Mouse (Mus musculus) spleen, adult 2 months (tissue): ENCODE data around the gene Sap25. TPM values are rescaled to one million over a fixed set of nuclear protein-coding genes. Genes with fewer than 3 reads are reported as not detected.

Experiments used
- DNase-seq, 2 experiments: peaks; one replicate each; pipeline versions ENCODE4 v3.0.0 to v3.0.0-alpha.2; 2012 to 2021; ENCODE audit warnings: low spot score in 2 of 2, low read depth in 1 of 2
- H3K27ac ChIP-seq: fragments of 200-500 bp; 2 replicates; pipeline ENCODE4 v1.5.1; 2012; ENCODE audit warnings: low read length, inconsistent platforms; ENCODE audit not compliant: insufficient read depth
- H3K27me3 ChIP-seq: fragments of 200-500 bp; 2 replicates; pipeline ENCODE4 v1.6.1; 2012; ENCODE audit warnings: mild to moderate bottlenecking, moderate library complexity, low read length, inconsistent platforms; ENCODE audit not compliant: control insufficient read depth, insufficient read depth
- H3K36me3 ChIP-seq: fragments of 200-500 bp; 2 replicates; pipeline ENCODE4 v1.6.1; 2012; ENCODE audit warnings: mild to moderate bottlenecking, low read length, inconsistent platforms; ENCODE audit not compliant: control insufficient read depth, insufficient read depth
- H3K4me1 ChIP-seq: fragments of 200-500 bp; 2 replicates; pipeline ENCODE4 v1.6.1; 2011; ENCODE audit warnings: inconsistent platforms; ENCODE audit not compliant: control insufficient read depth, insufficient read depth, insufficient read length
- H3K4me3 ChIP-seq: fragments of 200-500 bp; 2 replicates; pipeline ENCODE4 v1.5.1; 2011; ENCODE audit warnings: mild to moderate bottlenecking, inconsistent platforms; ENCODE audit not compliant: insufficient read depth, insufficient read length; ENCODE audit errors: extremely low read depth
- CTCF ChIP-seq: fragments of 200-500 bp; IDR thresholded peaks from 2 replicates; pipeline ENCODE4 v1.5.1; 2011; ENCODE audit warnings: mild to moderate bottlenecking, inconsistent platforms; ENCODE audit not compliant: insufficient read depth, insufficient read length, insufficient replicate concordance; ENCODE audit errors: extremely low read depth
- POLR2A ChIP-seq: fragments of 200-500 bp; IDR thresholded peaks from 2 replicates; pipeline ENCODE4 v1.6.1; 2011; ENCODE audit warnings: low read depth, low read length, inconsistent platforms
- WGBS: fragments of 180-500 bp; shearing (Covaris S2); methylation state at CpG from one replicate; pipeline ENCODE4 v1.1.7; 2018; 5-methylcytosine and 5-hydroxymethylcytosine counted together
- polyA plus RNA-seq: library from polyadenylated mRNA; depleted of rRNA; stranded (reverse); fragments of >200 nt; gene quantifications from 2 replicates; pipeline ENCODE4 v1.2.3, GENCODE M21; 2012; rRNA removed

Sap25 gene
- polyA plus RNA-seq = 328 and 407 TPM in 2 replicates

DNA sequence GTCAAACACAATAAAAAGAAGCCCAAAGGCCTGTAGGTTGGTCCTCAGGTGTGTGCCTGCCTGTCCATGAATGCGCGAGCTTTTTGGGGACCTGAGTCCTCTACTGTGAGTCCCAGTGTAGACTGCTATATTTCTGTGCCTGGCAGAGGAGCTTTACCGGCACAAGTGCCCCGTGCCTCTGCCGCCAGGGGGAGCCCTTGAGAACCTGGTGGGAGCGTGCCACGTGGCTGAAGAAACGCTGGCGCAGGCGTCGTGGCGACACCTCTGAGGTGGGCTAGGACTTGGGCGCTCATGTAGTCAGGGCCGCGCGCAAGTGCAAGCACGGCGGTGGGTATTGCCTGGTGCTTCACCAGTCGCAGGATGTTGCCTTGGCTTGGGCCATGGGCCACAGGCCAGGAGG lies at the start of gene Sap25:
TSS of gene Sap25 (plus strand) at position 281 of the 400 bp plus-strand sequence.
- Histone ChIP-seq H3K4me3 (no peak within 1 kb of the TSS), H3K4me1 (peaks cover 5% of the 10 kb centered on the region), H3K27ac (no peak within 1 kb of the TSS), H3K36me3 (peaks cover 64% of the 10 kb centered on the region), H3K27me3 (no peaks in the 10 kb centered on the region)
- TF ChIP-seq POLR2A (no peak), CTCF (peak; percentile 41; the same call in 1 of the 2 replicates)
- 85% methylated on average over 19 of the region's 19 CpGs for WGBS
- DNase-seq = peak in 1 of 2 experiments; percentile 42

DNA sequence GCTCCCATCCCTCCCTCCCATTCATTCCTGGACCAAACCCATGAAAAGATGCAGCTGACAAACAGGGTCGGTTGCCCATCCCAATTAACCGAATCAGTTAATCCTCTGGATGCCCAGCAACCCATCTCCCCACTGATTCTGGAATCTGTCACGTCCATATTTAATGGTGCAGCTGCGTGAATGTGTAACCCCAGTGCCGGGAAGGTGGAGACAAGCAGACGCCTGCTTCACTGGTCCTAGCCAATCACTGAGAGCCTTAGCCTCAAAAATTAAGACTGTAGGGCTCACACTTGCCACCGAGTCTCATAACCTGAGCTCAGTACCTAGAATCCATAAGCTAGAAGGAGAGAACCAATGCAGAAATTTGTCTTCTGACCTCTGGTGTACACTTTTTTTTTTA lies 45.2 kb upstream of the Sap25 start:
- no peaks in the 10 kb centered on the region for H3K36me3 ChIP-seq
- no peaks in the 10 kb centered on the region for H3K27me3 ChIP-seq
- WGBS = 89% methylated on average over 7 of the region's 7 CpGs
- peaks cover 12% of the 10 kb centered on the region; the same call in 1 of the 2 replicates for H3K4me1 ChIP-seq
- no peak overlapping the region for H3K4me3 ChIP-seq
- no peak for DNase-seq
- TF ChIP-seq POLR2A = no peak
- TF ChIP-seq CTCF = no peak
- H3K27ac ChIP-seq = no peak overlapping the region

DNA sequence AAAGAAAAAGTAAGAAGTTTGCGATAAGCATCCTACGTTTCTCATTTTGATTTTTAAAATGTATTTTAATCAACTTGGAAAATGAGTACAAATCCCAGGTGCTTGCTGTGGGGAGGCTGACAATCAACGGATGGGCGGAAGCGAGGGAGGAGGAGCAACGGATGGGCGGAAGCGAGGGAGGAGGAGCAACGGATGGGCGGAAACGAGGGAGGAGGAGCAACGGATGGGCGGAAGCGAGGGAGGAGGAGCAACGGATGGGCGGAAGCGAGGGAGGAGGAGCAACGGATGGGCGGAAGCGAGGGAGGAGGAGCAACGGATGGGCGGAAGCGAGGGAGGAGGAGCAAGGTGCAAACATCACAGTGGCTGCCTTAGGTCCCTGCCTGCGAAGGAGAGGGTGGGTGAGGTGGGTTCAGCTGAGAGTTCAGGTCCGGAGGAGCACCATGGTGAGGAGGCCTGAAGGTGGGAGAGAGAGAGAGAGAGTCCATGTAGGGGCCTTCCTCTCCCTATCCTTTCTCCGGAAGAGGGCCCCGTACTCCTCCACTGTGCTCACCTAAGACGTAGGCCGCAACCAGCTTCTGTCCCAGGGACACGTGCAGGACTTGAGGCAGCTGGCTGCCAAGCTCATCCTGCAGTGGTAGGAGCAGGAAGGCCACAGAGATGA lies 44.4 kb upstream of the Sap25 start:
- WGBS = 29% methylated on average over 30 of the region's 30 CpGs
- Histone ChIP-seq H3K27ac (peak overlapping the region; percentile 55), H3K27me3 (no peaks in the 10 kb centered on the region), H3K36me3 (no peaks in the 10 kb centered on the region), H3K4me1 (peaks cover 12% of the 10 kb centered on the region; the same call in 1 of the 2 replicates), H3K4me3 (peak overlapping the region; percentile 54)
- TF ChIP-seq CTCF (no peak), POLR2A (no peak; the same call in 1 of the 2 replicates)
- peak; percentile 40 to 67 for DNase-seq

GRCm38 (mm10) chr5:137597625-137598024 lies 43.5 kb upstream of the Sap25 start:
- Histone ChIP-seq H3K4me3 (no peak overlapping the region), H3K27me3 (no peaks in the 10 kb centered on the region), H3K4me1 (peaks cover 16% of the 10 kb centered on the region; the same call in 1 of the 2 replicates), H3K27ac (no peak overlapping the region), H3K36me3 (no peaks in the 10 kb centered on the region)
- 77% methylated on average over 6 of the region's 6 CpGs for WGBS
- DNase-seq = no peak
- no peak for TF ChIP-seq POLR2A
- TF ChIP-seq CTCF = no peak

GRCm38 (mm10) chr5:137598100-137598826 lies 42.9 kb upstream of the Sap25 start:
- Histone ChIP-seq H3K36me3 (no peaks in the 10 kb centered on the region), H3K27me3 (no peaks in the 10 kb centered on the region), H3K4me3 (no peak overlapping the region), H3K4me1 (peaks cover 17% of the 10 kb centered on the region; the same call in 1 of the 2 replicates), H3K27ac (no peak overlapping the region)
- no peak for DNase-seq
- TF ChIP-seq POLR2A = no peak
- TF ChIP-seq CTCF = no peak
- WGBS = 53% methylated on average over 2 of the region's 2 CpGs

DNA sequence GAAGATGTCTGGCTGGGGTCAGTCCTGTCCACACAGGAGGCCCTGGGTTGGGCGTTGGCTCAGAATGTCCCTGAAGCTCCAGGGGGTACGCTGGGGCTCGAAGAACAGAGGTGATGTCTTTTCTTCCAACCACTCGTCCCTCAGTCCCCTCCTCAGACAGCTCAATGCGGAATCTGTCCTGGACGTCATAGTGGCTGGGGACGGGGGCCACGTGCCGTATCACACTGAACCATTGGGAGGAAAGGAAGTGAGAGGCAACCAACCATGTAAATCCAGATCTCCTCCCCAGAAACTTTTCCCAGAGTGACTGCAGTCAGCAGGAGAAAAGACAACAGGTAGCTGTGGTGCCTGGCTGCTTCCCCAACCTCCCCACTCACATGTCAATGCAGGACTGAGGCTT lies 41.5 kb upstream of the Sap25 start:
- Histone ChIP-seq H3K4me3 (peak overlapping the region; percentile 88), H3K4me1 (peaks cover 17% of the 10 kb centered on the region; the same call in 1 of the 2 replicates), H3K27ac (0 out of 2 replicates have a peak overlapping the region, but pooled peaks have one; percentile 60), H3K36me3 (no peaks in the 10 kb centered on the region), H3K27me3 (no peaks in the 10 kb centered on the region)
- DNase-seq = no peak
- 26% methylated on average over 9 of the region's 9 CpGs for WGBS
- no peak for TF ChIP-seq CTCF
- no peak for TF ChIP-seq POLR2A
